Mouse (Mus musculus) neural tube, embryonic 11.5 days (tissue): ENCODE results near the gene Tgm2. TPM values are rescaled to one million over a fixed set of nuclear protein-coding genes. Genes with fewer than 3 reads are reported as not detected.

Experiments
- ATAC-seq: fragments of 200-750 bp; cut with Nextera tagmentation; 2 replicates; pipeline ENCODE4 v1.8.0; 2017; ENCODE audit warnings: moderate number of reproducible peaks, mild to moderate bottlenecking, moderate TSS enrichment, moderate library complexity; ENCODE audit not compliant: insufficient read depth, low FRiP score, low TSS enrichment
- DNase-seq: peaks from one replicate; pipeline ENCODE4 v3.0.0-alpha.2; 2015; ENCODE audit warnings: low spot score
- H3K27ac ChIP-seq: fragments of 300-500 bp; sonication (generic); 2 replicates; pipeline ENCODE4 v1.5.1; 2014; ENCODE audit warnings: low read depth, mild to moderate bottlenecking, low read length
- H3K27me3 ChIP-seq: fragments of 300-500 bp; sonication (generic); 2 replicates; pipeline ENCODE4 v1.6.1; 2014; ENCODE audit warnings: mild to moderate bottlenecking, low read length, mixed read lengths; ENCODE audit not compliant: control insufficient read depth, insufficient read depth
- H3K36me3 ChIP-seq: fragments of 300-500 bp; sonication (generic); 2 replicates; pipeline ENCODE4 v1.6.1; 2014; ENCODE audit warnings: mild to moderate bottlenecking, low read length, moderate library complexity, mixed read lengths; ENCODE audit not compliant: control insufficient read depth, insufficient read depth
- H3K4me1 ChIP-seq: fragments of 300-500 bp; sonication (generic); 2 replicates; pipeline ENCODE4 v1.6.1; 2014; ENCODE audit warnings: low read length, mixed read lengths; ENCODE audit not compliant: control insufficient read depth, insufficient read depth
- H3K4me2 ChIP-seq: fragments of 300-500 bp; sonication (generic); 2 replicates; pipeline ENCODE4 v1.6.1; 2014; ENCODE audit warnings: low read depth, mild to moderate bottlenecking, moderate library complexity
- H3K4me3 ChIP-seq: fragments of 300-500 bp; sonication (generic); 2 replicates; pipeline ENCODE4 v1.5.1; 2014; ENCODE audit warnings: low read depth, low read length
- H3K9ac ChIP-seq: fragments of 300-500 bp; sonication (generic); 2 replicates; pipeline ENCODE4 v1.6.1; 2014; ENCODE audit warnings: mild to moderate bottlenecking, low read length
- H3K9me3 ChIP-seq: fragments of 300-500 bp; sonication (generic); 2 replicates; pipeline ENCODE4 v1.6.1; 2016; ENCODE audit warnings: low read length; ENCODE audit not compliant: control insufficient read depth
- WGBS: fragments of 180-500 bp; shearing (Covaris S2); extraction: QIAGEN DNeasy Blood & Tissue Kit; methylation state at CpG from one replicate; pipeline ENCODE4 v1.1.7; 2014; 5-methylcytosine and 5-hydroxymethylcytosine counted together
- polyA plus RNA-seq: library from polyadenylated mRNA; unstranded; fragments of >200 nt; fragmentation: Nextera tagmentation; extraction: Ambion mirVana; gene quantifications from 2 replicates; pipeline ENCODE4 v1.2.1, GENCODE M21; 2014

The Tgm2 gene
- polyA plus RNA-seq, 1 experiment from 2014 or later: 5.3 TPM

GRCm38 (mm10) chr2:158090096-158090495, 56.1 kb downstream of the Tgm2 start:
- Histone ChIP-seq H3K4me2 (no peak overlapping the region), H3K4me1 (no peaks in the 10 kb centered on the region), H3K4me3 (no peak overlapping the region), H3K9me3 (no peaks in the 10 kb centered on the region), H3K27ac (no peak overlapping the region), H3K36me3 (no peaks in the 10 kb centered on the region), H3K27me3 (no peaks in the 10 kb centered on the region), H3K9ac (no peak overlapping the region)
- DNase-seq (no peak), ATAC-seq (no peak)
- WGBS: 83% methylated on average over 4 of the region's 4 CpGs

GRCm38 (mm10) chr2:158084486-158084885, 61.8 kb downstream of the Tgm2 start:
- Histone ChIP-seq H3K9ac (no peak overlapping the region), H3K9me3 (no peaks in the 10 kb centered on the region), H3K27ac (no peak overlapping the region), H3K4me3 (no peak overlapping the region), H3K4me1 (no peaks in the 10 kb centered on the region), H3K36me3 (no peaks in the 10 kb centered on the region), H3K4me2 (no peak overlapping the region), H3K27me3 (no peaks in the 10 kb centered on the region)
- DNase-seq (peak; percentile 6), ATAC-seq (no peak)
- 71% methylated on average over 8 of the region's 8 CpGs for WGBS

GRCm38 (mm10) chr2:158080622-158081241, 65.5 kb downstream of the Tgm2 start:
- H3K4me3 ChIP-seq: no peak overlapping the region
- no peak overlapping the region for H3K9ac ChIP-seq
- H3K4me2 ChIP-seq: no peak overlapping the region
- ATAC-seq (no peak), DNase-seq (no peak)
- 91% methylated on average over 9 of the region's 9 CpGs for WGBS
- H3K27me3 ChIP-seq: no peaks in the 10 kb centered on the region
- no peaks in the 10 kb centered on the region for H3K4me1 ChIP-seq
- H3K36me3 ChIP-seq: peaks cover 10% of the 10 kb centered on the region
- no peak overlapping the region for H3K27ac ChIP-seq
- H3K9me3 ChIP-seq: no peaks in the 10 kb centered on the region

- DNase-seq: no peak
- ATAC-seq: no peak
- H3K4me2 ChIP-seq: no peak overlapping the region
- H3K4me1 ChIP-seq: no peaks in the 10 kb centered on the region
- H3K27ac ChIP-seq: no peak overlapping the region
- H3K4me3 ChIP-seq: no peak overlapping the region
- WGBS: 62% methylated on average over 9 of the region's 9 CpGs
- H3K36me3 ChIP-seq: peaks cover 11% of the 10 kb centered on the region
- no peaks in the 10 kb centered on the region for H3K9me3 ChIP-seq
- no peaks in the 10 kb centered on the region for H3K27me3 ChIP-seq
- no peak overlapping the region for H3K9ac ChIP-seq
Measured at GRCm38 (mm10) chr2:158079843-158080395, 66.3 kb downstream of the Tgm2 start.

GRCm38 (mm10) chr2:158078971-158079370, 67.3 kb downstream of the Tgm2 start:
- Histone ChIP-seq H3K4me3 (no peak overlapping the region), H3K27ac (no peak overlapping the region), H3K9me3 (no peaks in the 10 kb centered on the region), H3K9ac (no peak overlapping the region), H3K4me2 (no peak overlapping the region), H3K4me1 (no peaks in the 10 kb centered on the region), H3K27me3 (no peaks in the 10 kb centered on the region), H3K36me3 (peaks cover 11% of the 10 kb centered on the region)
- no peak for DNase-seq
- ATAC-seq: no peak
- 89% methylated on average over 7 of the region's 7 CpGs for WGBS

- Histone ChIP-seq H3K36me3 (peaks cover 11% of the 10 kb centered on the region), H3K27ac (no peak overlapping the region), H3K27me3 (no peaks in the 10 kb centered on the region), H3K4me1 (no peaks in the 10 kb centered on the region), H3K4me2 (no peak overlapping the region), H3K4me3 (no peak overlapping the region), H3K9me3 (no peaks in the 10 kb centered on the region), H3K9ac (no peak overlapping the region)
- DNase-seq: no peak
- no peak for ATAC-seq
- 82% methylated on average over 2 of the region's 2 CpGs for WGBS
Measured at GRCm38 (mm10) chr2:158077981-158078380, 68.3 kb downstream of the Tgm2 start.

- H3K27ac ChIP-seq: no peak overlapping the region
- DNase-seq (no peak), ATAC-seq (no peak)
- H3K27me3 ChIP-seq: no peaks in the 10 kb centered on the region
- H3K4me3 ChIP-seq: no peak overlapping the region
- H3K9ac ChIP-seq: no peak overlapping the region
- no peak overlapping the region for H3K4me2 ChIP-seq
- 89% methylated on average over 6 of the region's 6 CpGs for WGBS
- no peaks in the 10 kb centered on the region for H3K4me1 ChIP-seq
- H3K9me3 ChIP-seq: no peaks in the 10 kb centered on the region
- H3K36me3 ChIP-seq: peaks cover 14% of the 10 kb centered on the region
Measured at GRCm38 (mm10) chr2:158076690-158077089, 69.5 kb downstream of the Tgm2 start.

- WGBS: 87% methylated on average over 5 of the region's 5 CpGs
- H3K27me3 ChIP-seq: no peaks in the 10 kb centered on the region
- H3K36me3 ChIP-seq: peaks cover 16% of the 10 kb centered on the region
- H3K4me1 ChIP-seq: no peaks in the 10 kb centered on the region
- H3K27ac ChIP-seq: no peak overlapping the region
- H3K4me2 ChIP-seq: no peak overlapping the region
- no peaks in the 10 kb centered on the region for H3K9me3 ChIP-seq
- H3K9ac ChIP-seq: no peak overlapping the region
- H3K4me3 ChIP-seq: no peak overlapping the region
- ATAC-seq (no peak), DNase-seq (no peak)
Measured at GRCm38 (mm10) chr2:158074835-158075234, 71.4 kb downstream of the Tgm2 start.

- Histone ChIP-seq H3K36me3 (peaks cover 14% of the 10 kb centered on the region), H3K9ac (no peak overlapping the region), H3K4me3 (no peak overlapping the region), H3K4me1 (no peaks in the 10 kb centered on the region), H3K4me2 (no peak overlapping the region), H3K27me3 (no peaks in the 10 kb centered on the region), H3K27ac (no peak overlapping the region), H3K9me3 (no peaks in the 10 kb centered on the region)
- ATAC-seq (no peak), DNase-seq (no peak)
- WGBS: 85% methylated on average over 5 of the region's 5 CpGs
Measured at GRCm38 (mm10) chr2:158071633-158071995, 74.6 kb downstream of the Tgm2 start.
